Mouse (Mus musculus) erythroid progenitor cell, adult 5-6 weeks (primary cell): ENCODE results near the gene Krtap19-4. TPM values are rescaled to one million over a fixed set of nuclear protein-coding genes. Genes with fewer than 3 reads are reported as not detected.

ENCODE experiments used
- ATAC-seq: replicated peaks from 2 replicates; pipeline ENCODE4 v1.8.0; 2016; ENCODE audit warnings: moderate number of reproducible peaks, mild to moderate bottlenecking, moderate TSS enrichment, inconsistent platforms; ENCODE audit not compliant: poor library complexity, low FRiP score, severe bottlenecking
- total RNA-seq, 2 experiments: library from RNA; stranded (forward) in 1 of 2; stranded (reverse) in 1 of 2; fragments of 150-400 nt in 1 of 2; fragments of 186-747, 209-891 nt in 1 of 2; gene quantifications; 2 replicates each; pipeline versions ENCODE4 v1.2.3 to v1.2.4; 2015 to 2017; ENCODE audit warnings: low replicate concordance in 2 of 2

Gene Krtap19-4
- total RNA-seq (2015; ENCODE audit: low replicate concordance), result not detected in 2 replicates
- total RNA-seq (2017; ENCODE audit: low replicate concordance), result not detected in 2 replicates

DNA sequence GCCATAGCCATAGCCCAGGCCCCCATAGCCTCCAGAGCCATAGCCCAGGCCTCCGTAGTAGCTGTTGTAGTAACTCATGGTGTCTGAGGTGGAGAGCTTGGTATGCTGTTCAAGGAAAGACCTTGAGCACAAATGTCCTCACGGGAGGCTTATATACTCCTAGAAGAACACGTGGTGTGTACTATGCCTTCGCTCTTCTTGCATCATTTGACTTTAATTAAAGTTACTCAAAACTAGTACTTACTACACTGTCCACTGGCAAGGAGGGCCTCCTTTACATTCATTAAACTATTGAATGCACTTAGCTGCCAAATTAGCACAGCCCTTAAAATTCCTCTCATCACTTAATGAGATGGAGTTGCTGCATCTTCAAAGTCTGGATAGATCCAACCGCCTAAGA is at the start of gene Krtap19-4:
TSS of gene Krtap19-4 (minus strand) at position 101 of the 400 bp plus-strand sequence.
- no peak for ATAC-seq

DNA sequence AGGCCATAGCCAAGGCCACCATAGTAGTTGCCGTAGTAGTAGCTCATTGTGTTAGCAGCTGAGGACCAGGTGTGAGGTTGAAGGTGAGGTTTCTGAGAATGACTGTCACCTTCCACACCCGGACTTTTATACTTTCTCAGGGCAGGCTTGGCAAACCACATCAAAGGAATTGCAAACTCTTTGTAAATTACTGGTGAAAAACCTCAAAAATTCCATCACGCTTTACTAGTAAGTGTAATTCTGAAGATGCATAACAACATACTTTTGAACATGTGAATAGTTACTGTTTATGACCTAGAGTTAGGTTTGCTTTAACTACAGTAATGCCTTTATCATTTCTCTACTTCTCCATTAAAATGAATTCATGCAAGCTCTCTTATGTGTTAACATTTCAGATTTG is 47.3 kb upstream of the Krtap19-4 start, which contains the start of gene Krtap19-9b:
TSS of gene Krtap19-9b (minus strand) at position 101 of the 400 bp plus-strand sequence.
- ATAC-seq, result no peak

DNA sequence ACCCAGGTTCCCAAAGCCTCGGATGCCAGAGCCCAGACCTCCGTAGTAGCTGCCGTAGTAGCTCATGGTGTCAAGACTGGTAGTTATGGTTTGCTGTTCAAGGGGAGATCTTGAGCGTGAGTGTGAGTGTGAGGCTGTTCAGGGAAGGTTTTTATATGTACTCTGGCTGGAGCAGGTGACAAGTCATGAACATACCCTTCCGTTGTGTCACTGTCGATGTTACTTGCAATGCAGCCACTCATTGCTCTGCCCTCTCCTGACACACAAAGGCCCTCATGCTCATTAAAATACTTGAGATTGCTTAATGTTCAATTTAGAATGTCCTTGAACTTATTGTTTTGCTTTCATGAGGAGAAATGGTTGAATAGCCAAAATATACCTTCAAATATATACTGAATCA is 11.5 kb upstream of the Krtap19-4 start, which contains the start of gene Krtap19-5:
TSS of gene Krtap19-5 (minus strand) at position 101 of the 400 bp plus-strand sequence.
- no peak for ATAC-seq

DNA sequence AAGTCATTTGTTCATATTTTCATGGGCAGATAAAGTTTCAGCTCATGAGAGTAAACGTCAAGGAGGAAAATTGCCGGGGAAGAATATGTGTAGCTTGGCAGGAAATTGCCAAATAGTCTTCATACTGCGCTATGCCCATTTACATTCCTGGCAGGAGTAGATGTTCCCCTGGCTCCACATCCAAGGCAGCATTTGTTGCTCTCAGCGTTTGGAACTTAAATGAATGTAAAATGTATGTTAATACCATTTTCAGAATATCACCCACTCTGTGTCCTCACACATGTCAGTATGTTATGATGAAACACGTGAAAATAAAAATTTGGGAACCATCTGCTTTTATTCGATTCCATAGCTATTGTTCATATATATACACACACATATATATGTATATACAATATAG is 2.0 kb upstream of the Krtap19-4 start:
- no peak for ATAC-seq

DNA sequence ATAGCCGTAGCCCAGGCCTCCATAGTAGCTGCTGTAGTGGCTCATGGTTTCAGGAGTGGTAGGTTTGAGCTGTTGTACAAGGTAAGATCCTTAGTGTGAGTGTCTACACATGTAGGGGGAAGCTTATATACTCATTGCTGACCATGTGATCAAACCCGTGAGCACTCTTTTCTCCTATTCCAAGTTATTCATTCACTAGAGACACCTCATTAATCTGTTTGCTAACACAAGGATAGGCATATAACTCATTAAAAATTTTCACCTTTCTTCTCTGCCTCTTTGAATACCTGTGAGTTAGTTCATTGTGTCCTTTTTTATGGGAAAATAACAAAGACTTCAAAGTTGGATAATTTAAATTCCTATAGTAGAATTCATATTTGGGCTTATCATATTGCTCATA is 7.0 kb downstream of the Krtap19-4 start, which contains the start of gene Krtap19-3:
TSS of gene Krtap19-3 (minus strand) at position 101 of the 400 bp plus-strand sequence.
- no peak for ATAC-seq

DNA sequence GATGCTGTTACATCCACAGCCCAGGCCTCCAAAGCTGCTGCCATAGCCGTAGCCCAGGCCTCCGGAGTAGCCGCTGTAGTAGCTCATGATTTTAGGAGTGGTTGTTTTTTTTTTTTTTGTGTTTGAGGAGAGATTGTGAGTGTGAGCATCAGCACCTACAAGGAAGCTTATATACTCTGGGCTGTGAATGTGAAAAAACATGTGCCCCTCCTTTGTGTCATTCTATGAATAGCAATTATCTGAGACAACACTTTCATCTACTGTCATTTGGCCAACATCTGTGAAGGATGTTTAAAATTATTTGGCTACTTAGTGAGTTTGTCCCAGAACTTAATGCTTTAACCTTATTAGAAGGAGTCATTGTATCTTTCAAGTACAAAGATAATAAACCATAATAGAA is 10.7 kb downstream of the Krtap19-4 start, which contains the start of gene Krtap19-2:
TSS of gene Krtap19-2 (minus strand) at position 101 of the 400 bp plus-strand sequence.
- ATAC-seq, result no peak

DNA sequence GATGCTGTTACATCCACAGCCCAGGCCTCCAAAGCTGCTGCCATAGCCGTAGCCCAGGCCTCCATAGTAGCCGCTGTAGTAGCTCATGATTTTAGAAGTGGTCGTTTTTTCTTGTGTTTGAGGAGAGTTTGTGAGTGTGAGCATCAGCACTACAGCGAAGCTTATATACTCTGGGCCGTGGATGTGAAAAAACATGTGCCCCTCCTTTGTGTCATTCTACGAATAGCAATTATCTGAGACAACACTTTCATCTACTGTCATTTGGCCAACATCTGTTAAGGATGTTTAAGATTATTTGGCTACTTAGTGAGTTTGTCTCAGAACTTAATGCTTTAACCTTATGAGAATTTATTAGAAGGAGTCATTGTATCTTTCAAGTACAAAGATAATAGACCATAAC is 15.6 kb downstream of the Krtap19-4 start, which contains the start of gene Krtap19-1:
TSS of gene Krtap19-1 (minus strand) at position 101 of the 400 bp plus-strand sequence.
- no peak for ATAC-seq

DNA sequence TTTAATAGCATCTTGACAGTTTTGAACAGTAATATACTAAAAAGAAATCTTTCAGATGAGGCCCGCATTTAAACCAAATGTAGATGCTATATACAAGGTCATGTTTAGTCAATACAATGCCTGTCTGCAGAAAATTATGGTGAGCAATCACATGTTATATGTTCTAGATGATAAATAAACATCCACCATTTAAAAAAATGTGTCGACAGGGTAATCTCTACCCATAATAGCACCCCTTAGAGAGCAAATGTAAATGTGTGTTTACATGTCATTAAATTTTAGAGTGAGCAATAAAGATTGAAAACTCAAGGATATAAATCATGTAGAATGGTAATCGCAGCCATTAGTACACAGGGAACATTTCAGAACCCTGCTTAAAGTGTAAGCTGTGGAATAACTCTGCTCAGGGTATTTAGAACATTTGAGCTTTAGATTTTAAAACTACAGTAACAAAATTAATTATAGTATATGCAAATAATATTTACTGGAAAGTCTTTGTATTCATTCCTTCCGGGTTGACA is 19.9 kb downstream of the Krtap19-4 start:
- ATAC-seq, result no peak

DNA sequence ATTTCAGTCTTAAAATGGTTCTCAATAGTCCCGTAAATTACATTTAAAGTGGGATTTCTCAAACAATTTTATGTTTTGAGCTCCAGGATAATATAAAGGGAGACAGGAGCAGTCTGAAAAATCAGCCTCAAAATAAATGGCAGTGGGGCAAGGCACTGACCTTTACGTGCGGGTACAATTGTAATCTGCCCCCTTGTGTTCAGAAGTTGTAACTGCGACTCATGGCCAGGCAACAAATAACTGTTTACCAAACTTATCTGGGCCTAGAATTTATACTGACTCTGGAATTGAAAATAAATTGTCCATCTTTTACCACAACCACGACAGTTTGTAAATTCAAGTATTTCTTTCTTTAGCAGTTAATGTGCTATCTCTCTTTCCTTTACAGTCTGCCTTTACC is 33.4 kb downstream of the Krtap19-4 start:
- ATAC-seq, result no peak

DNA sequence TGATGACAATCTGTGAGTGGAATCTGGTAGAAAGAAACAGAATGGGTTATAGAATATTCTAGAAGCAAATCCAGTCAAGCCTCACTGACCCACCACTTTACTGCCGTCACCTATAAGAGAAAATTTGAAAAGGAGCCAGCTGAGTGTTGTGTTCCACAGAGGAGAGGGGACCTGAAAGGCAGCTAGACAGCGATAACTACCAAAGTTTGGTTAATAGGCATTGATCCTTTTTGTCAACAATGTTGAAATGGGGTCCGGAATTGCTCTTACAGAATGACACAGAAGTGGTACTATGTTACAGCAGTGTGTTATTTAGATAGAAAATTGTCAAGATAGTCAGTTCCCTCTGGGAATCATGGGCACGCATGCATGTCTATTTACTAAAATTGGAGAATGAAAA is 36.3 kb downstream of the Krtap19-4 start:
- no peak for ATAC-seq

DNA sequence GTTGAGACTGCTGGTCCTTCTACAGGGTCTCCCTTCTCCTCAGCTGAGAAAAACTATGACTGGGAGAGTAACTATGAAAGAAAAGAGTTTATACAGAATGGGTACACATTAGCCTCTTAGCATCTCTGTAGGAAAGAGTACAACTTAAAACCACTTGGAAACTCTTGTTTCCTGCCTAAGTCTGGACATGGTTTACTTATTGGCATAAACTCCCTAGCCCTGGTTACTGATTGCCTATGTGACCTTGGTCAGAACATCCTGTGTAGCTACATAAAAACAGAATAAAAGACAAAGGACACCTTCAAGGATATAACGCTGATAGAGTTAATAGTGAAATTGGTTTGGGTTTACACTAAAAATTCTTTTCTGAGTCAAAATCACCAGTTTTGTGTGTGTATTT is 37.5 kb downstream of the Krtap19-4 start:
- no peak for ATAC-seq

Other genes starting within 250 kb of the Krtap19-4 start
- not detected in 2 replicates for gene Krtap26-1, start 237.3 kb downstream of the Krtap19-4 start, total RNA-seq (2015; ENCODE audit: low replicate concordance)
- gene Krtap26-1, start 237.3 kb downstream of the Krtap19-4 start, total RNA-seq (2017; ENCODE audit: low replicate concordance), result not detected in 2 replicates
- not detected in 2 replicates for gene Krtap27-1, start 213.4 kb downstream of the Krtap19-4 start, total RNA-seq (2015; ENCODE audit: low replicate concordance)
- not detected in 2 replicates for gene Krtap27-1, start 213.4 kb downstream of the Krtap19-4 start, total RNA-seq (2017; ENCODE audit: low replicate concordance)
- gene 2310061N02Rik, start 177.1 kb downstream of the Krtap19-4 start, total RNA-seq (2015; ENCODE audit: low replicate concordance), result not detected in 2 replicates
- gene 2310061N02Rik, start 177.1 kb downstream of the Krtap19-4 start, total RNA-seq (2017; ENCODE audit: low replicate concordance), result not detected in 2 replicates
- gene Krtap13-1, start 156.2 kb downstream of the Krtap19-4 start, total RNA-seq (2015; ENCODE audit: low replicate concordance), result not detected in 2 replicates
- gene Krtap13-1, start 156.2 kb downstream of the Krtap19-4 start, total RNA-seq (2017; ENCODE audit: low replicate concordance), result not detected in 2 replicates
- gene Krtap13, start 133.5 kb downstream of the Krtap19-4 start, total RNA-seq (2015; ENCODE audit: low replicate concordance), result not detected in 2 replicates
- not detected in 2 replicates for gene Krtap13, start 133.5 kb downstream of the Krtap19-4 start, total RNA-seq (2017; ENCODE audit: low replicate concordance)
- not detected in 2 replicates for gene 2310034C09Rik, start 126.2 kb downstream of the Krtap19-4 start, total RNA-seq (2015; ENCODE audit: low replicate concordance)
- gene 2310034C09Rik, start 126.2 kb downstream of the Krtap19-4 start, total RNA-seq (2017; ENCODE audit: low replicate concordance), result not detected in 2 replicates
- gene 2310057N15Rik, start 110.9 kb downstream of the Krtap19-4 start, total RNA-seq (2015; ENCODE audit: low replicate concordance), result not detected in 2 replicates
- gene 2310057N15Rik, start 110.9 kb downstream of the Krtap19-4 start, total RNA-seq (2017; ENCODE audit: low replicate concordance), result not detected in 2 replicates
- gene Gm5965, start 107.2 kb downstream of the Krtap19-4 start, total RNA-seq (2015; ENCODE audit: low replicate concordance), result not detected in 2 replicates
- not detected in 2 replicates for gene Gm5965, start 107.2 kb downstream of the Krtap19-4 start, total RNA-seq (2017; ENCODE audit: low replicate concordance)
- not detected in 2 replicates for gene Gm20741, start 72.9 kb downstream of the Krtap19-4 start, total RNA-seq (2015; ENCODE audit: low replicate concordance)
- gene Gm20741, start 72.9 kb downstream of the Krtap19-4 start, total RNA-seq (2017; ENCODE audit: low replicate concordance), result not detected in 2 replicates
- not detected in 2 replicates for gene Krtap15, start 64.9 kb downstream of the Krtap19-4 start, total RNA-seq (2015; ENCODE audit: low replicate concordance)
- gene Krtap15, start 64.9 kb downstream of the Krtap19-4 start, total RNA-seq (2017; ENCODE audit: low replicate concordance), result not detected in 2 replicates
- not detected in 2 replicates for gene Krtap14, start 58.9 kb downstream of the Krtap19-4 start, total RNA-seq (2015; ENCODE audit: low replicate concordance)
- gene Krtap14, start 58.9 kb downstream of the Krtap19-4 start, total RNA-seq (2017; ENCODE audit: low replicate concordance), result not detected in 2 replicates
- gene Krtap19-1, start 15.7 kb downstream of the Krtap19-4 start, total RNA-seq (2015; ENCODE audit: low replicate concordance), result not detected in 2 replicates
- gene Krtap19-1, start 15.7 kb downstream of the Krtap19-4 start, total RNA-seq (2017; ENCODE audit: low replicate concordance), result not detected in 2 replicates
- gene Krtap19-2, start 10.8 kb downstream of the Krtap19-4 start, total RNA-seq (2015; ENCODE audit: low replicate concordance), result not detected in 2 replicates
- gene Krtap19-2, start 10.8 kb downstream of the Krtap19-4 start, total RNA-seq (2017; ENCODE audit: low replicate concordance), result not detected in 2 replicates
- not detected in 2 replicates for gene Krtap19-3, start 7.1 kb downstream of the Krtap19-4 start, total RNA-seq (2015; ENCODE audit: low replicate concordance)
- gene Krtap19-3, start 7.1 kb downstream of the Krtap19-4 start, total RNA-seq (2017; ENCODE audit: low replicate concordance), result not detected in 2 replicates
- not detected in 2 replicates for gene Krtap19-5, start 11.4 kb upstream of the Krtap19-4 start, total RNA-seq (2015; ENCODE audit: low replicate concordance)
- not detected in 2 replicates for gene Krtap19-5, start 11.4 kb upstream of the Krtap19-4 start, total RNA-seq (2017; ENCODE audit: low replicate concordance)
- not detected in 2 replicates for gene Krtap19-9b, start 47.2 kb upstream of the Krtap19-4 start, total RNA-seq (2015; ENCODE audit: low replicate concordance)
- not detected in 2 replicates for gene Krtap19-9b, start 47.2 kb upstream of the Krtap19-4 start, total RNA-seq (2017; ENCODE audit: low replicate concordance)
- not detected in 2 replicates for gene Krtap16-3, start 77.8 kb upstream of the Krtap19-4 start, total RNA-seq (2015; ENCODE audit: low replicate concordance)
- gene Krtap16-3, start 77.8 kb upstream of the Krtap19-4 start, total RNA-seq (2017; ENCODE audit: low replicate concordance), result not detected in 2 replicates
- gene Krtap22-2, start 125.7 kb upstream of the Krtap19-4 start, total RNA-seq (2015; ENCODE audit: low replicate concordance), result not detected in 2 replicates
- gene Krtap22-2, start 125.7 kb upstream of the Krtap19-4 start, total RNA-seq (2017; ENCODE audit: low replicate concordance), result not detected in 2 replicates
- gene Gm10229, start 130.2 kb upstream of the Krtap19-4 start, total RNA-seq (2015; ENCODE audit: low replicate concordance), result not detected in 2 replicates
- not detected in 2 replicates for gene Gm10229, start 130.2 kb upstream of the Krtap19-4 start, total RNA-seq (2017; ENCODE audit: low replicate concordance)
- gene Krtap6-1, start 146.6 kb upstream of the Krtap19-4 start, total RNA-seq (2015; ENCODE audit: low replicate concordance), result not detected in 2 replicates
- not detected in 2 replicates for gene Krtap6-1, start 146.6 kb upstream of the Krtap19-4 start, total RNA-seq (2017; ENCODE audit: low replicate concordance)
- gene Gm10228, start 156.4 kb upstream of the Krtap19-4 start, total RNA-seq (2015; ENCODE audit: low replicate concordance), result not detected in 2 replicates
- gene Gm10228, start 156.4 kb upstream of the Krtap19-4 start, total RNA-seq (2017; ENCODE audit: low replicate concordance), result not detected in 2 replicates
- not detected in 2 replicates for gene Krtap6-5, start 162.8 kb upstream of the Krtap19-4 start, total RNA-seq (2015; ENCODE audit: low replicate concordance)
- not detected in 2 replicates for gene Krtap6-5, start 162.8 kb upstream of the Krtap19-4 start, total RNA-seq (2017; ENCODE audit: low replicate concordance)
- gene 1110025L11Rik, start 178.9 kb upstream of the Krtap19-4 start, total RNA-seq (2015; ENCODE audit: low replicate concordance), result not detected in 2 replicates
- not detected in 2 replicates for gene 1110025L11Rik, start 178.9 kb upstream of the Krtap19-4 start, total RNA-seq (2017; ENCODE audit: low replicate concordance)
- not detected in 2 replicates for gene Krtap6-3, start 198.9 kb upstream of the Krtap19-4 start, total RNA-seq (2015; ENCODE audit: low replicate concordance)
- gene Krtap6-3, start 198.9 kb upstream of the Krtap19-4 start, total RNA-seq (2017; ENCODE audit: low replicate concordance), result not detected in 2 replicates